Mouse (Mus musculus): Measurements from ENCODE around the gene Gpr87. TPM values are rescaled to one million over a fixed set of nuclear protein-coding genes. Genes with fewer than 3 reads are reported as not detected.

The Gpr87 gene
- not detected for total RNA-seq (2021)
- long read RNA-seq, experiment 1: 0 reads
- long read RNA-seq, experiment 2: 0 reads

GRCm38 (mm10) chr3:59194938-59195337, at the start of gene Gpr87:
Gene Gpr87, minus strand, starts transcription at chr3:59195104.
- DNase-seq: no peak

GRCm38 (mm10) chr3:59243384-59243783, 48.5 kb upstream of the Gpr87 start:
- DNase-seq: no peak

- no peak for DNase-seq
Measured at GRCm38 (mm10) chr3:59234878-59235277, 40.0 kb upstream of the Gpr87 start.

- no peak for DNase-seq
Measured at GRCm38 (mm10) chr3:59230912-59231311, 36.0 kb upstream of the Gpr87 start.

GRCm38 (mm10) chr3:59228730-59229551, 34.0 kb upstream of the Gpr87 start:
- DNase-seq: no peak

GRCm38 (mm10) chr3:59227696-59228095, 32.8 kb upstream of the Gpr87 start:
- no peak for DNase-seq

- DNase-seq: no peak
Measured at GRCm38 (mm10) chr3:59225411-59225810, 30.5 kb upstream of the Gpr87 start.

GRCm38 (mm10) chr3:59222303-59222702, 27.4 kb upstream of the Gpr87 start:
- DNase-seq: no peak

GRCm38 (mm10) chr3:59219326-59219725, 24.4 kb upstream of the Gpr87 start:
- no peak for DNase-seq

- no peak for DNase-seq
Measured at GRCm38 (mm10) chr3:59217211-59217610, 22.3 kb upstream of the Gpr87 start.

- no peak for DNase-seq
Measured at GRCm38 (mm10) chr3:59212404-59212803, 17.5 kb upstream of the Gpr87 start.

- DNase-seq: no peak
Measured at GRCm38 (mm10) chr3:59211784-59212183, 16.9 kb upstream of the Gpr87 start.

GRCm38 (mm10) chr3:59210727-59211126, 15.8 kb upstream of the Gpr87 start, which contains the start of gene P2ry13:
Gene P2ry13, minus strand, starts transcription at chr3:59210882.
- DNase-seq: no peak

GRCm38 (mm10) chr3:59210089-59210488, 15.2 kb upstream of the Gpr87 start:
- no peak for DNase-seq

GRCm38 (mm10) chr3:59208650-59209548, 14.0 kb upstream of the Gpr87 start:
- DNase-seq: no peak

GRCm38 (mm10) chr3:59205941-59206340, 11.0 kb upstream of the Gpr87 start:
- DNase-seq: no peak

GRCm38 (mm10) chr3:59204719-59205503, 10.0 kb upstream of the Gpr87 start:
- DNase-seq: no peak

GRCm38 (mm10) chr3:59203802-59204520, 9.1 kb upstream of the Gpr87 start:
- DNase-seq: no peak

GRCm38 (mm10) chr3:59197329-59197948, 2.5 kb upstream of the Gpr87 start:
- no peak for DNase-seq

GRCm38 (mm10) chr3:59194099-59194498, 805 bp downstream of the Gpr87 start:
- DNase-seq: no peak

- DNase-seq: no peak
Measured at GRCm38 (mm10) chr3:59191674-59192073, 3.2 kb downstream of the Gpr87 start.
